Mouse (Mus musculus) ES-E14 (cell line): Measurements from ENCODE around the gene Adora3. TPM values are rescaled to one million over a fixed set of nuclear protein-coding genes. Genes with fewer than 3 reads are reported as not detected.

Experiments
- DNase-seq: peaks from one replicate; pipeline ENCODE4 v3.0.0-alpha.2; 2013; ENCODE audit warnings: low read depth, low spot score
- H3K27ac ChIP-seq: 2 replicates; pipeline ENCODE4 v1.5.1; 2012; ENCODE audit warnings: low read depth, mild to moderate bottlenecking, low read length, moderate library complexity, mixed read lengths; ENCODE audit not compliant: poor library complexity, insufficient read depth, severe bottlenecking
- H3K36me3 ChIP-seq: 2 replicates; pipeline ENCODE4 v1.6.1; 2012; ENCODE audit warnings: mild to moderate bottlenecking, low read length, moderate library complexity, mixed read lengths; ENCODE audit not compliant: control insufficient read depth, poor library complexity, insufficient read depth, severe bottlenecking
- H3K4me1 ChIP-seq, 2 experiments: fragments of 150-350 bp in 1 of 2; sonication (generic) in 1 of 2; 2 replicates each; pipeline ENCODE4 v1.6.1; 2012; ENCODE audit warnings: low read length in 2 of 2, mild to moderate bottlenecking in 1 of 2, mixed read lengths in 1 of 2; ENCODE audit not compliant: control insufficient read depth in 2 of 2, insufficient read depth in 2 of 2, poor library complexity in 1 of 2
- H3K4me3 ChIP-seq, 2 experiments: fragments of 150-350 bp in 1 of 2; sonication (generic) in 1 of 2; 2 replicates each; pipeline ENCODE4 v1.5.1; 2012; ENCODE audit warnings: low read length in 2 of 2, low read depth in 1 of 2, mild to moderate bottlenecking in 1 of 2, mixed read lengths in 1 of 2; ENCODE audit not compliant: insufficient read depth in 1 of 2, poor library complexity in 1 of 2, severe bottlenecking in 1 of 2
- H3K9ac ChIP-seq: 2 replicates; pipeline ENCODE4 v1.6.1; 2012; ENCODE audit warnings: low read depth, mild to moderate bottlenecking, low read length, mixed read lengths; ENCODE audit not compliant: poor library complexity, insufficient read depth, severe bottlenecking
- H3K9me3 ChIP-seq: fragments of 150-350 bp; sonication (generic); 2 replicates; pipeline ENCODE4 v1.6.1; 2012; ENCODE audit warnings: low read depth, mild to moderate bottlenecking, low read length; ENCODE audit not compliant: control insufficient read depth, insufficient read depth
- CHD2 ChIP-seq: IDR thresholded peaks from 2 replicates; pipeline ENCODE4 v1.6.1; 2014; ENCODE audit warnings: mild to moderate bottlenecking, low read depth, low read length, inconsistent platforms
- HCFC1 ChIP-seq: IDR thresholded peaks from 2 replicates; pipeline ENCODE4 v1.6.1; 2012; ENCODE audit warnings: low read length, inconsistent platforms, borderline replicate concordance; ENCODE audit not compliant: insufficient read depth
- MAFK ChIP-seq: IDR thresholded peaks from 2 replicates; pipeline ENCODE4 v1.6.1; 2014; ENCODE audit warnings: mild to moderate bottlenecking, low read depth, low read length, inconsistent platforms; ENCODE audit not compliant: insufficient read depth
- ZC3H11A ChIP-seq: IDR thresholded peaks from 2 replicates; pipeline ENCODE4 v1.6.1; 2012; ENCODE audit warnings: low read depth, mild to moderate bottlenecking, inconsistent platforms, low read length, borderline replicate concordance
- ZNF384 ChIP-seq: IDR thresholded peaks from 2 replicates; pipeline ENCODE4 v1.6.1; 2012; ENCODE audit warnings: low read depth, low read length, inconsistent platforms
- in situ Hi-C, 2 experiments: fragments of 600-800 bp; cut with MboI; formaldehyde crosslinking; loops; one replicate each; pipeline ENCODE4 v1.15.1; 2025; ENCODE audit warnings: low sequenced_read_pairs in 2 of 2, inconsistent platforms in 1 of 2; ENCODE audit not compliant: unreplicated experiment in 2 of 2
- total RNA-seq: library from RNA; depleted of rRNA; stranded (reverse); fragments of 300-350 nt; gene quantifications from 2 replicates; pipeline ENCODE4 v1.2.3, GENCODE M21; 2012

The Adora3 gene
- total RNA-seq, 1 experiment: not detected

DNA sequence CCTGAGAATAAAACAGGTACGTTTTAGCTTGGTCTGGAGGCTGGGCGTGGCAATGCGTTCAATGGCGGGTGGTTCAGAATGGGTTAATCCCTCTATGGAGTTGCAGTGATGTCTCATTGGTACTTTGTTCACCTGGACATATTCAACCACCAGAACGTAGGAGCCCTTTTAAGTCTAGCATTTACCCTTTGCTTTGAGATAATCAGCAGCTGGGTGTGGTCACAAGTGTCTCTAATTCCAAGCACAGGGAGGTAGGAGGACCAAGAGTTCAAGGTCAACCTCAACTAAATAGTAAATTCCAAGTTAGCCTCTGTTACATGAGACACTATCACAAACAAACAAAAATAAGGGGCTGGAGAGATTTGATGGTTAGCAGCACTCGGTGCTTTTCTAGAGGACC lies 58.1 kb downstream of the Adora3 start:
- Histone ChIP-seq H3K4me3 (no peak overlapping the region), H3K9me3 (no peaks in the 10 kb centered on the region), H3K36me3 (no peaks in the 10 kb centered on the region), H3K27ac (no peak overlapping the region), H3K4me1 (peaks cover 4 to 7% of the 10 kb centered on the region in 2 experiments; a peak in 2 of 4 replicates), H3K9ac (no peak overlapping the region)
- no peak for DNase-seq
- in situ Hi-C loops: no loop called here
- no peak for TF ChIP-seq ZNF384
- no peak for TF ChIP-seq MAFK
- no peak for TF ChIP-seq CHD2
- no peak for TF ChIP-seq HCFC1
- TF ChIP-seq ZC3H11A: no peak

DNA sequence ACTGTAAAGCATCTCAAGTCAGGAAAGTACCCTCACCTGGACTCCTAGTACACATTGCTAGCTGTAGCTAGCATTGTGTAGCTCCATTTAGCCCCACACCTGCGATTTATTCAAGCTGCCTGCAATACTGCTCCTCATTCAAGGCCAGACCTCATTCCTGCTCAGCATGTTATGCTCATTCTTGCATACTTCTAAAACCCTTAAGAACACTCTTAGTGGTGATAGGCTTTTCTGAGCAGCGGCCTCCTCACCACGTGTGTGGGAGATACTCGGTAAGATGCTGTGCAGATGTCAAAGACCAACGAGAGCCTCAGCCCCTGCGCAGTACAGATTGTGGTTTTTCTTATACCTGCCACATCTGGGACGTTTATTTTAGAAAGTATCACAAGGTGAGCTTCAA lies 59.2 kb downstream of the Adora3 start:
- TF ChIP-seq ZC3H11A (no peak), HCFC1 (no peak), CHD2 (no peak), ZNF384 (no peak), MAFK (no peak)
- DNase-seq: no peak
- Histone ChIP-seq H3K9ac (no peak overlapping the region), H3K4me3 (no peak overlapping the region), H3K27ac (no peak overlapping the region), H3K4me1 (peaks cover 4 to 7% of the 10 kb centered on the region in 2 experiments; a peak in 2 of 4 replicates), H3K9me3 (no peaks in the 10 kb centered on the region), H3K36me3 (no peaks in the 10 kb centered on the region)
- in situ Hi-C loops: no loop called here

DNA sequence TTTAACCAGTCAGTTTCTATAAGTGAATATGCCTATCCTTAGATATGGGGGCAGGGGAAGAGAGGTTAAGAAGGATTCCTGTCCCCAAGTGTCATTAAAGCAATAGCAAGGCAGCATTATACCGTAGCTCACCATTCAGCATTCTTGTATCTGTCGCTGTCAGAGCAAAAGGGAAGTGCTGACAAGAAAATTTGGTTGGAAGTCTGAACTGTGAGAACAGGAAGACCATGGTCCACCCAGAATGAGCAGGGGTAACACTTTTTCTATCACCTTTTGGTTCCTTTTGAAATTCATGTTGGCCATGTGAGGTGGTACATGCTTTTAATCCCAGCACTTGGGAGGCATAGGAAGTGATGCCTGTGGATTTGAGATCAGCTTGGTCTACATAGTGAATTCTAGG lies 60.4 kb downstream of the Adora3 start:
- TF ChIP-seq ZC3H11A: no peak
- TF ChIP-seq CHD2: no peak
- TF ChIP-seq HCFC1: no peak
- no peak for TF ChIP-seq MAFK
- TF ChIP-seq ZNF384: no peak
- peaks cover 4 to 7% of the 10 kb centered on the region in 2 experiments; a peak in 2 of 4 replicates for H3K4me1 ChIP-seq
- no peaks in the 10 kb centered on the region for H3K9me3 ChIP-seq
- no peak overlapping the region for H3K4me3 ChIP-seq
- H3K27ac ChIP-seq: no peak overlapping the region
- no peak overlapping the region for H3K9ac ChIP-seq
- no peaks in the 10 kb centered on the region for H3K36me3 ChIP-seq
- in situ Hi-C loops: no loop called here
- no peak for DNase-seq

DNA sequence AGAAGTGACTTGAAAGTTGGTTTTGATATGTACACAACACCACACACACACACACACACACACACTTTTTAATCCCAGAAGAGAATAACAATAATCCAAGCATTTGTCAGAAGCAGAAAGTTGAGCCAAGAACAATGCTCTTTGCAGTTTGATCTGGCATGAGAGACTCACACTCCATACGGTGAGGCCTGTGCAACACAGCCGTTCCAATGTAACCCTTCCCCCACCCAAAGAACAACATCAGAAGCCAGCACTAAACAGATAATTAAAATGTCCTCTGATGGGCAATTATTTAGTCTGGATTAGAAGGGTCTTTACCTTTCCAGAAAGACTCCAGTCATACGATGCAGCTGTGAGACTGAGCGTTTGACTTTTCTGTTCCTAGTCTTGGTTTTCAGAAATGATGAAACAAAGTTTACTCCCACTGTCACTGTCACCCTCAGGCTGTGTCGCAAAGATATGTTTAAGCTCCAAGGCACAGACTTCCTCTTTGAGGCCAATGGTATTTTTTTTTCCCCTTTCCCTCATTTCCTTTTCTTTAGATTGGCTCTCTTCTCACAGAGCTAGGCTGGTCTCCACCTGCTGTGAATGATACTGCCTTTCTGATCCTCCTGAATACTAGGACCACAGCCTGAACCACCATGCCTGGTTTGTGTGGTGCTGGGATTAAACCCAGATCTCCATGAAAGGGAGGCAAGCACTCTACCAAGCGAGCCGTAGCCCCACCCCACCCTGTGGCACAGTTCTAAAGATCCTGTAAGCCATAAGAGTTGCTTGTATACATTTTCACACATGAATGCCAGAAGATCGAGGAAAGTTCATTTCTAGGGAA lies 61.8 kb downstream of the Adora3 start, which contains the start of gene I830077J02Rik:
Gene I830077J02Rik (minus strand): TSS at position 425 of the 832 bp plus-strand sequence.
- Histone ChIP-seq H3K27ac (no peak within 1 kb of the TSS), H3K4me1 (peaks cover 4 to 7% of the 10 kb centered on the region in 2 experiments; a peak in 2 of 4 replicates), H3K9ac (no peak within 1 kb of the TSS), H3K9me3 (no peaks in the 10 kb centered on the region), H3K36me3 (no peaks in the 10 kb centered on the region; the same call in 1 of the 2 replicates), H3K4me3 (no peak within 1 kb of the TSS)
- DNase-seq: no peak
- in situ Hi-C loops: no loop called here
- TF ChIP-seq HCFC1: no peak
- no peak for TF ChIP-seq CHD2

DNA sequence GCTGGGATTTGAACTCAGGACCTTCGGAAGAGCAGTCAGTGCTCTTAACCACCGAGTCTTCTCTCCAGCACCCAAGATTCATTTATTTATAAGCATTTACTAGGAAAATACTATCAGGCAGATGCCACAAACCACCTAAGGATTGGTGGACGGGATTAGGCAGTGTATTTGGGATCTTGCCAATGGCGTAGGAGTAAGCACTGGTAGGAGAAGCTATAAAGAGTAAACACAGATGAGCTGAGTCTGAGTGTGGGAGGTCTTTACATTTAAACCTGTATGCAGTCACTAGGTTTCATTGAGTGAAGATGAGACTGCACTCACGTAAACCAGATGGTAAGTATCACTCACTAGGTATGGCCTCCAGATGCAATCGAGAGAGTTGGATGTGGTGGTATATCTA lies 63.3 kb downstream of the Adora3 start:
- TF ChIP-seq HCFC1 (no peak), MAFK (no peak), CHD2 (no peak), ZNF384 (no peak)
- Histone ChIP-seq H3K36me3 (no peaks in the 10 kb centered on the region; the same call in 1 of the 2 replicates), H3K4me1 (peaks cover 0 to 3% of the 10 kb centered on the region in 2 experiments; a peak in 1 of 4 replicates), H3K4me3 (no peak overlapping the region), H3K27ac (no peak overlapping the region), H3K9ac (no peak overlapping the region), H3K9me3 (no peaks in the 10 kb centered on the region)
- no peak for DNase-seq
- in situ Hi-C loops: no loop called here
